Mouse (Mus musculus): ENCODE measurements at regions not wholly inside any gene's neighbourhood (a gene's known extent, or its start where the extent isn't known, plus 50 kb on each side); places are given as distances from the start of the nearest gene placed in this dataset.

GRCm38 (mm10) chr13:72992589-72993409 lies 267.5 kb upstream of the Irx4 start:
- no peak for TF ChIP-seq CTCF (IDR thresholded peaks at IDR 0.05; ENCODE audit: extremely low read depth, insufficient read depth, insufficient read length, insufficient replicate concordance)
- no peak for TF ChIP-seq POLR2A (IDR thresholded peaks at IDR 0.05; ENCODE audit: low read depth, low read length)
